Mouse (Mus musculus) c-Kit-positive CD71-positive TER-119-positive erythroid progenitor cells, embryonic 14.5 days (primary cell): ENCODE results near the gene Arid3b.
A peak's percentile ranks its signal among the peaks of the same experiment; 100 is the strongest.

Experiments used
- DNase-seq: peaks from one replicate; pipeline ENCODE4 v3.0.0-alpha.2; 2013; ENCODE audit warnings: low spot score

The Arid3b gene

GRCm38 (mm10) chr9:57775026-57775425, 61.6 kb downstream of the Arid3b start:
- no peak for DNase-seq

- no peak for DNase-seq
Measured at GRCm38 (mm10) chr9:57774168-57774567, 62.4 kb downstream of the Arid3b start.

- no peak for DNase-seq
Measured at GRCm38 (mm10) chr9:57773754-57774153, 62.8 kb downstream of the Arid3b start.

GRCm38 (mm10) chr9:57770836-57771235, 65.8 kb downstream of the Arid3b start:
- DNase-seq = peak; percentile 78

GRCm38 (mm10) chr9:57770214-57770613, 66.4 kb downstream of the Arid3b start:
- DNase-seq = peak; percentile 64

GRCm38 (mm10) chr9:57769539-57770069, 67.0 kb downstream of the Arid3b start:
- peak; percentile 85 for DNase-seq

DNA sequence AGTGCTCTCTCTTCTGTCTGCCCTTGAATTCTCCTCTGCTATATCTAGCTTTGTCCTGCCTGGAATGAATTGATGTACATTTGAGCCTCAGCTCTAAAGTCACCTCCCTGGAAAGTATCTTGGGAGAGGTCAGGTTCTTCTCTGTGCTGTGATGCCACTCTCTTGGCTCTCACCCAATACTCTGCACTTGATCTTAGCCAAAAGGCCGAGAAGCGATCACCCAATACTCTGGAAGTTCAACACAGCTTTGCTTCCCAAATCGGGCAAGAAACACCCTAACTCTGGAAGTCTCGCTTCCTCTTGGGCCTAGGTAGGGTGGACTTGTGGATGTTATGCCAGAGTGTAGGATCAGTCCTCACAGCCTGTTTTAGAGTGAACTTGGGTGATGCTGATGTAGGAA, 69.4 kb downstream of the Arid3b start:
- no peak for DNase-seq

GRCm38 (mm10) chr9:57766431-57766830, 70.2 kb downstream of the Arid3b start:
- no peak for DNase-seq

DNA sequence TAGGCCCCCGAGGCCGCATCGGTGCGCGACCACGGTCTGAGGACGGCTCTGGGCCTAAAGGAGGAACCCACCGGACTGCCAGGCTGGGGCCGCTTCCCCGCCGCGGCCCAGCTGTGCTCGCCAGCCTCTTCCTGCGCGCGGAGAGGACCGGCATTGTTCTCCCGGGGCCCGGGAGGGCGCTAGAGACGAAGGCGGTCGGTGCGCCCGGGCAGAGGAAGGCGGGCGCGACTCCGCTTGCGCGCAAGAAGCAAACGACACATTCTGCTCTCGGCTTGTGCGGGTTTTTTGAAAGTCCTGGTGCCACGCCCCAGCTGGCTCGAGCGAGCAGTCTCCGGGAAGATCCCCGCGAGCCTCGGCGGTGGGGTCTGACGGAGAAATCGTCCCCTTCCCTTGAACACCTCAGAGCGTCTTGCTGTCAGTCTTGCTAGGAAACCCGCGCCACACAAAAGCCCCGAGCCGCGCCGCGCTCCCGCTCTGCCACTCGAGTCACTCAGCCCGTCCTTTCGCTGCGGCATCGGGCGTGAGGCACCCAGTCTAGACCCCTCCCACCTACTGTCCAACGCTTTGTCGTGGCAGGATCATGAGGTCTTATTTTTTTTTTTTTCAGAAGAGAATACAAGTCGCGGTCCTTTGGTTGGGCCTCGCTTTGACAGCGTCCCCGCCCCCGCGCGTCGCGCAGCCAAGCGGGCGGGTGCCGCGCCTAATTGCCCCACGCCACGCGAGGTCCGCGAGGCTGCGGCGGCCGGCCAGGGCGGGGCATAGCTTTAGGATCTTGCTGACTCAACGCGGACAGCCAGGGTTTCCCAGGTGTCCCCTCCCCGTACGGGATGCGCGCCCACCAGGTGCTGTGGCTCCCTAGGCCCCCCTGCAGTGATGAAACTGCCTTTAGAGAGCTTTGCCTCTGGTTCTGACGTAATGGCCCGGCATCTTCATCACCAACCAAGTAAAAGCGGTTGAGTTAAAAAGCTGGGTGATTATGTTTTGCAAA, 70.9 kb downstream of the Arid3b start, which contains the start of gene Clk3:
Gene Clk3 (minus strand): TSS at position 497 of the 988 bp plus-strand sequence.
- DNase-seq = peak; percentile 61

GRCm38 (mm10) chr9:57764974-57765363, 71.6 kb downstream of the Arid3b start:
- DNase-seq = peak; percentile 83

GRCm38 (mm10) chr9:57764147-57764973, 72.2 kb downstream of the Arid3b start:
- peak; percentile 46 for DNase-seq

GRCm38 (mm10) chr9:57762563-57762991, 74.0 kb downstream of the Arid3b start:
- DNase-seq = no peak

DNA sequence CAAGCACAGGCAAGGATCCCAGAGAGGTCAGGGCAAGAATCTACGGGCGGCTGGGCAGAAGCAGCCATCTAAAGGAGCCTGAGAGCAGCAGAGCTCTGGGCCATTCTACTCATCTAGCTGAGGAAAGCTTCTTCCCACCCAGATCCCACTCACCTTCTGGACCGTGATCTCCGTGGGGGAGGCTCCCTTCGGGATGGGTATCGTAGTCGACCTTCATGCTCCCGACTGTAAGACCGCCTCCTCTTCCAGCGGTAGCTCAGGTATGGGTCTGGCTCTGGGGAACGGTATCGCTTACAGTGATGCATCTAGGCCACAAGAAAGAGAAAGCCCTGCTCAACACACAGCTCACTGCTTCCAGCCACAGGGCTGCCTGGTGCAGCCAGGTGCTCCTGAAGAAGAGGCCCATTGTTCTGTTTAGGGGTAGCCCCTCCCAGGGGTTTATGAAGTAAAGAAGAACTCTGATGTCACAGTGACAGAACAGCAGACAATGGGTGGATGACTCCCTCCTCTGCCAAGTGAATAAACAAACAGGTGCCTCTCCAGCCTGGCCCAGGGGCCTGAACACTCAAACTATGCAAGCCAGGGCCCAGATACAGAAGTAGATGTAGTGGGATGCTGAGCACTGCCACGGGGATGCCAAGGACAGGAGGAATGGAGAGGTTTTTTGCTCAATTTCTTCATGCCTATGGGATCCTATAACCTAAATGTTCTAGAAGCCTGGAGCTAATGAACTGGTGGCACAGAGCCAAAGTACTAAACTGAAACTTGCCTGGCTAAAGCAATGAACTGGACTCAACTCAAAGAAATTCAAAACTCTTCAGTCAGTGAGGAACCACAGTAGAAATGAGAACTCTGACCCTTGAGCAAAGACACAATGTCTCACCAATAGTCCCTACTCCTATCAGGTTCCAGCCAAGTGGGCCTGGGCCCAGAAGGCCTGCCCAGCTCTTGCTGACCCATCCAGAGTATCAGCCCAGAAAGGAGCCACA, 74.7 kb downstream of the Arid3b start:
- no peak for DNase-seq

- no peak for DNase-seq
Measured at GRCm38 (mm10) chr9:57760416-57761146, 76.0 kb downstream of the Arid3b start.

DNA sequence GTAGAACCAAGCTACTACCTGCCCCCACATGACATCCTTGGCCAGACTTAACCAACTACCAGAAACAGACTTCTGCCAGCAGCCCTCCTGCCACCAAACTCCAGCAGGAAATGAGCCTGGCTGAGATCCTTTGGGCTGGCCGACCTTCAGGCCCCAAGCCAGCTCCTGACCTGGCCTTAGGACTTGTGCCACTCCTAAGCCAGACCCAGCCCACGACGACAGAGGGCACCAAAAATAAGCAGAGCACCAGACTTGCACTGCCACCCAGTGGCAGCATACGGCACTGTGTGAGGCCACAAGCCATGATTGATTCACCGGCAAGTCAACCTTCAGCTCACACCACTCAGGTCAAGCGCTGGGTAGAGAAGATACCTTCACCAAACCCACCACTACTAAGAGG, 77.3 kb downstream of the Arid3b start:
- DNase-seq = peak; percentile 70

GRCm38 (mm10) chr9:57758528-57758927, 78.1 kb downstream of the Arid3b start:
- DNase-seq = no peak

- peak; percentile 73 for DNase-seq
Measured at GRCm38 (mm10) chr9:57757578-57757977, 79.0 kb downstream of the Arid3b start.

DNA sequence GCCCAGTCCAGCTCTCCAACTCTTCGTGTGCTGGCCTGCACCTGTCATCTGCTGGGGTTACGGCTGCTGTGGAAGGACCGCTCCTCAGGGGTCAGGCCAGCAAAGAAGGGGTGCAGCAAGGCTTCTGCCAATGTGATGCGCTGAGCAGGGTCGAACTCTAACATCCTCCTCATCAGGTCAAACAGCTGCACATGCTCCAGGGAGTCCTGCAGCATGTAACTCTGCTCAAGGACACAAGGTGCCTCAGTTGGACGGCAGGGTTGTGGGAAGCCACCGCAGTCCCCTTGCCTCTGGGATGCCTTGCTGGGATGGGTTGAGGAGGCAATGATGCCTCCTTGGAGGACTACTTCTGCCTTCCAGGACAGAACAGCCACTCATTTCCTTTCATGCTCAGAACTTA, 85.7 kb downstream of the Arid3b start:
- no peak for DNase-seq

DNA sequence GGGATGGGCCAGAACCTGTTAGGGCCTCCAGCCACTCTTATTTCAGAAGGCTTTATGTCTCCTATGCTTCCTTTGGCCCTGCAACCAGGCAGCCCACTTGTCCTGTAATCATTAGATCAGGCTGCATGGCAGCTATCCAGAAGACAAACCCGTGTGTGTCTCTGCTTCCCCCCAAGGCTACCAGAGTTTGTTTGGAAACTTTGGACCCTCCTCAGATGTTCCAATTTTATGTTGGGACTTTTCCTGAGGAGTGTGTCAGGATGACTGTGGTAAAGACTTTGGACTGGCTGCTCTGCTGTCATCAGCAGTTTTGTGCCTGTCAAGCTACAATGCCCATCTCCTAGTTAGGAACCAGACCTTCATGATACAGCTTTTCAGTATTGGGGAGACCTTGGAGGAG, 87.8 kb downstream of the Arid3b start:
- DNase-seq = no peak

- no peak for DNase-seq
Measured at GRCm38 (mm10) chr9:57748137-57748536, 88.5 kb downstream of the Arid3b start.
